Mouse (Mus musculus): ENCODE data around the gene Abcg4. TPM values are rescaled to one million over a fixed set of nuclear protein-coding genes. Genes with fewer than 3 reads are reported as not detected.

The Abcg4 gene
- polyA plus RNA-seq, 1 experiment: 2.0 TPM

DNA sequence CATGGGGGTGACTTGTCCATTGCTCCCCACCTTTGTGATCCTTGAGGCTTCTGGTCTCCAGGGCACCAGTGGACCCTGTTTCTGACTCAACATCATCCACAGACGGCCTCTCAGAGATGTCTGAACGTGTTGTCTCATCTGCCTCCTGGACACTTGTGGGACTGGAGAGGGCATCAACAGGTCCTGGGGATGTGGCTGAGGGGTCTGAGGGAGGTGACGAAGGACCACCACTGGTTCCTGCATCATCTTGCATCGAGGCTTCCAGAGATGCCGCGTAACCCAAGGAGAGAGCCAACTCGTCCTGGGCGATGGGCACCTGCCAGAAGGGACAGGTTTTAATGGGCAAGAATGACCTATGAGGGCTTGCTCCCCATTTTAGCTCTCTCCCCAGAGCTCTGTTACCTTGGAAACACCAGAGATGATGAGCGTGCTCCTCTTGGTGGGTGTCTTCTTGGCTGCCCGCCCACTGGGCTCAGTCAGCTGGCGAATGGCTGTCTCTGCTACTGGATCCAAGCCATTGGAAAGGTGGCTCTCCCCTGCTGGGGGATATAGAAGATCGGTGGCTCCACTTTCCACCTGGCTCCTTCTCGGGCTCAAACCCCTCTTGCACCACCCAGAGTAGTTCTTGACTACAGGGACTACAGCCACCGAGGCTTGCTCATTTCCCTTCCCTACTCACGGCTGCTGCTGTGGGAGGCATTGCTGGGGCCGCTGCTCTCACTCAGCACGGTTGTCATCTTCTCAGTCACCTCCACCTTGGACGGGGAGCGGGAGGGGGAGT is 25.3 kb upstream of the Abcg4 start:
- H3K4me3 ChIP-seq (ENCODE audit: low read depth, low read length): no peak overlapping the region
- H3K36me3 ChIP-seq (ENCODE audit: control insufficient read depth, insufficient read depth, low read length): peaks cover 76% of the 10 kb centered on the region
- WGBS: 90% methylated on average over 19 of the region's 19 CpGs
- no peak overlapping the region for H3K27ac ChIP-seq (ENCODE audit: insufficient read depth, low read depth, low read length)
- peaks cover 3% of the 10 kb centered on the region; the same call in 1 of the 2 replicates for H3K4me1 ChIP-seq (ENCODE audit: control insufficient read depth, insufficient read depth, insufficient read length, low read length)
- TF ChIP-seq POLR2A (IDR thresholded peaks at IDR 0.05; ENCODE audit: low read depth, low read length): no peak
- TF ChIP-seq CTCF (IDR thresholded peaks at IDR 0.05; ENCODE audit: extremely low read depth, insufficient read length, insufficient replicate concordance, low read depth, low read length): no peak
- no peaks in the 10 kb centered on the region for H3K27me3 ChIP-seq (ENCODE audit: control insufficient read depth, insufficient read depth, low read length)

GRCm38 (mm10) chr9:44311136-44312134 is 23.0 kb upstream of the Abcg4 start:
- Histone ChIP-seq H3K4me3 (ENCODE audit: low read depth, low read length) (0 out of 2 replicates have a peak overlapping the region, but pooled peaks have one; percentile 0), H3K36me3 (ENCODE audit: control insufficient read depth, insufficient read depth, low read length) (peaks cover 65% of the 10 kb centered on the region), H3K4me1 (ENCODE audit: control insufficient read depth, insufficient read depth, insufficient read length, low read length) (no peaks in the 10 kb centered on the region), H3K27ac (ENCODE audit: insufficient read depth, low read depth, low read length) (no peak overlapping the region), H3K27me3 (ENCODE audit: control insufficient read depth, insufficient read depth, low read length) (no peaks in the 10 kb centered on the region)
- 65% methylated on average over 27 of the region's 27 CpGs for WGBS
- no peak for TF ChIP-seq POLR2A (IDR thresholded peaks at IDR 0.05; ENCODE audit: low read depth, low read length)
- TF ChIP-seq CTCF (IDR thresholded peaks at IDR 0.05; ENCODE audit: extremely low read depth, insufficient read length, insufficient replicate concordance, low read depth, low read length): no peak

- no peak overlapping the region for H3K27ac ChIP-seq (ENCODE audit: insufficient read depth, low read depth, low read length)
These were observed 22.3 kb upstream of the Abcg4 start for GRCm38 (mm10) chr9:44310750-44311135.

GRCm38 (mm10) chr9:44309756-44310155 is 21.3 kb upstream of the Abcg4 start:
- Histone ChIP-seq H3K27me3 (ENCODE audit: control insufficient read depth, insufficient read depth, low read length) (no peaks in the 10 kb centered on the region), H3K4me1 (ENCODE audit: control insufficient read depth, insufficient read depth, insufficient read length, low read length) (no peaks in the 10 kb centered on the region), H3K4me3 (ENCODE audit: low read depth, low read length) (no peak overlapping the region), H3K27ac (ENCODE audit: insufficient read depth, low read depth, low read length) (no peak overlapping the region), H3K36me3 (ENCODE audit: control insufficient read depth, insufficient read depth, low read length) (peaks cover 48% of the 10 kb centered on the region)
- 60% methylated on average over 3 of the region's 3 CpGs for WGBS
- TF ChIP-seq POLR2A (IDR thresholded peaks at IDR 0.05; ENCODE audit: low read depth, low read length) (no peak), CTCF (IDR thresholded peaks at IDR 0.05; ENCODE audit: extremely low read depth, insufficient read length, insufficient replicate concordance, low read depth, low read length) (no peak)

More at GRCm38 (mm10) chr9:44310750-44311135, 22.3 kb upstream of the Abcg4 start:
- Histone ChIP-seq H3K4me3 (ENCODE audit: low read depth, low read length) (0 out of 2 replicates have a peak overlapping the region, but pooled peaks have one; percentile 0), H3K27me3 (ENCODE audit: control insufficient read depth, insufficient read depth, low read length) (no peaks in the 10 kb centered on the region), H3K36me3 (ENCODE audit: control insufficient read depth, insufficient read depth, low read length) (peaks cover 58% of the 10 kb centered on the region), H3K4me1 (ENCODE audit: control insufficient read depth, insufficient read depth, insufficient read length, low read length) (no peaks in the 10 kb centered on the region)
- WGBS: 70% methylated on average over 10 of the region's 10 CpGs
- no peak for TF ChIP-seq POLR2A (IDR thresholded peaks at IDR 0.05; ENCODE audit: low read depth, low read length)
- no peak for TF ChIP-seq CTCF (IDR thresholded peaks at IDR 0.05; ENCODE audit: extremely low read depth, insufficient read length, insufficient replicate concordance, low read depth, low read length)

DNA sequence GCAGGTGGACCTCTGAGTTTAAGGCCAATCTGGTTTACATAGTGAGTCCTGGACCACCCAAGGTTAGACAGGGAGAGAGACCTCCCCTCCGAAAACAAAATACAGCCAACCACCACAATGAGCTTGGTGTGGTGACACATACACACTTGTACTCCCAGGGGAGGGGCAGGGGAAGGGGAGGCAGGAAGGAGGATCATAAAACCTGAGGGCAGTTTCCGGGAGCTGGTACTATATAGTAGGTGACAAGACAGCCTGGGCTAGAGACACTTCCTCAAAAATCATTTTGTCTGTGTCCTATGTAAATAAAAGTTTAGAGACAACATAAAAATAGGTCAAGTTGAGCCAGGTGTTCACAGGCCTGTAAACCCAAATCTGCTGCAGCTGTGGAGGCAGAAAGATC is 18.8 kb upstream of the Abcg4 start:
- WGBS: 86% methylated on average over 2 of the region's 2 CpGs
- TF ChIP-seq POLR2A (IDR thresholded peaks at IDR 0.05; ENCODE audit: low read depth, low read length): no peak
- no peak for TF ChIP-seq CTCF (IDR thresholded peaks at IDR 0.05; ENCODE audit: extremely low read depth, insufficient read length, insufficient replicate concordance, low read depth, low read length)
- no peaks in the 10 kb centered on the region for H3K27me3 ChIP-seq (ENCODE audit: control insufficient read depth, insufficient read depth, low read length)
- no peak overlapping the region for H3K27ac ChIP-seq (ENCODE audit: insufficient read depth, low read depth, low read length)
- H3K4me1 ChIP-seq (ENCODE audit: control insufficient read depth, insufficient read depth, insufficient read length, low read length): peaks cover 6% of the 10 kb centered on the region; the same call in 1 of the 2 replicates
- no peak overlapping the region for H3K4me3 ChIP-seq (ENCODE audit: low read depth, low read length)
- peaks cover 27% of the 10 kb centered on the region for H3K36me3 ChIP-seq (ENCODE audit: control insufficient read depth, insufficient read depth, low read length)

- peaks cover 6% of the 10 kb centered on the region; the same call in 1 of the 2 replicates for H3K4me1 ChIP-seq (ENCODE audit: control insufficient read depth, insufficient read depth, insufficient read length, low read length)
- H3K36me3 ChIP-seq (ENCODE audit: control insufficient read depth, insufficient read depth, low read length): peaks cover 30% of the 10 kb centered on the region
- no peaks in the 10 kb centered on the region for H3K27me3 ChIP-seq (ENCODE audit: control insufficient read depth, insufficient read depth, low read length)
- TF ChIP-seq POLR2A (IDR thresholded peaks at IDR 0.05; ENCODE audit: low read depth, low read length) (no peak), CTCF (IDR thresholded peaks at IDR 0.05; ENCODE audit: extremely low read depth, insufficient read length, insufficient replicate concordance, low read depth, low read length) (no peak)
- H3K27ac ChIP-seq (ENCODE audit: insufficient read depth, low read depth, low read length): no peak overlapping the region
- 91% methylated on average over 6 of the region's 6 CpGs for WGBS
- no peak overlapping the region for H3K4me3 ChIP-seq (ENCODE audit: low read depth, low read length)
These were observed 18.1 kb upstream of the Abcg4 start for GRCm38 (mm10) chr9:44306532-44306931.

All from small intestine, adult 2 months (tissue).